Mouse (Mus musculus): Measurements from ENCODE around the gene Tk2. TPM values are rescaled to one million over a fixed set of nuclear protein-coding genes. Genes with fewer than 3 reads are reported as not detected.

Tk2 gene
- 100 to 1,000 TPM in 1 of 2 experiments, 10 to 100 TPM in 1; 95.5 to 107 TPM for polyA plus RNA-seq (2017; shearing (Covaris generic))

GRCm38 (mm10) chr8:104248276-104248675, at the start of gene Tk2:
Gene Tk2, minus strand, starts transcription at chr8:104248558.

GRCm38 (mm10) chr8:104293081-104293480, 44.7 kb upstream of the Tk2 start, which contains the start of gene Cmtm2a:
Gene Cmtm2a, minus strand, starts transcription at chr8:104293181.

GRCm38 (mm10) chr8:104250439-104251367, 2.3 kb upstream of the Tk2 start, which contains the start of gene Cklf:
Gene Cklf, plus strand, starts transcription at chr8:104250861.

Other genes starting within 250 kb of the Tk2 start
- 1 to 10 TPM in 1 of 2 experiments, under 1 TPM in 1; 0.04 to 1.1 TPM for gene Cdh5, start 146.9 kb downstream of the Tk2 start, polyA plus RNA-seq (2017; shearing (Covaris generic))
- 1 to 10 TPM in 1 of 2 experiments, under 1 TPM in 1; 0.07 to 2.2 TPM for gene Bean1, start 78.1 kb downstream of the Tk2 start, polyA plus RNA-seq (2017; shearing (Covaris generic))
- gene Cklf, start 2.3 kb upstream of the Tk2 start, polyA plus RNA-seq (2017; shearing (Covaris generic)), result 100 to 1,000 TPM; 106 to 127 TPM
- gene Cmtm2a, start 44.6 kb upstream of the Tk2 start, polyA plus RNA-seq (2017; shearing (Covaris generic)), result under 1 TPM in 1 of 2 experiments, not detected in 1; 0.84 TPM
- not detected for gene Gm45711, start 61.5 kb upstream of the Tk2 start, polyA plus RNA-seq (2017; shearing (Covaris generic))
- gene Cmtm1, start 61.6 kb upstream of the Tk2 start, polyA plus RNA-seq (2017; shearing (Covaris generic)), result under 1 TPM in 1 of 2 experiments, not detected in 1; 0.62 TPM
- 1 to 10 TPM in 1 of 2 experiments, not detected in 1; 4.4 TPM for gene Gm11020, start 73.0 kb upstream of the Tk2 start, polyA plus RNA-seq (2017; shearing (Covaris generic))
- gene Cmtm2b, start 73.7 kb upstream of the Tk2 start, polyA plus RNA-seq (2017; shearing (Covaris generic)), result 1 to 10 TPM in 1 of 2 experiments, not detected in 1; 3.7 TPM
- gene Cmtm3, start 90.9 kb upstream of the Tk2 start, polyA plus RNA-seq (2017; shearing (Covaris generic)), result 10 to 100 TPM; 14.5 to 30.9 TPM
- under 1 TPM; 0.31 to 0.66 TPM for gene Cmtm4, start 147.2 kb upstream of the Tk2 start, polyA plus RNA-seq (2017; shearing (Covaris generic))
- gene Dync1li2, start 194.5 kb upstream of the Tk2 start, polyA plus RNA-seq (2017; shearing (Covaris generic)), result 10 to 100 TPM; 34.4 to 35.5 TPM